Mouse (Mus musculus): ENCODE results near the gene Rcn3. TPM values are rescaled to one million over a fixed set of nuclear protein-coding genes. Genes with fewer than 3 reads are reported as not detected.

Rcn3 gene
- total and polyA plus RNA-seq, 3 experiments, result 24.6 to 64.5 (median 27.9) TPM

- Histone ChIP-seq H3K79me2 (replicated peaks; ENCODE audit: control insufficient read depth, insufficient read depth, low read length) (no peaks in the 10 kb centered on the region), H3K27me3 (ENCODE audit: control insufficient read depth, insufficient read depth, low read length) (no peaks in the 10 kb centered on the region), H3K4me1 (ENCODE audit: control insufficient read depth, insufficient read depth, low read length) (peaks cover 5% of the 10 kb centered on the region), H3K9ac (ENCODE audit: low read depth, low read length) (no peak overlapping the region), H3K27ac (no peak overlapping the region), H3K36me3 (ENCODE audit: control insufficient read depth, insufficient read depth, low read length) (no peaks in the 10 kb centered on the region), H3K4me3 (no peak overlapping the region)
- WGBS, result 59% methylated on average over 14 of the region's 14 CpGs
- no peak for DNase-seq
- intact Hi-C loops (cut with DNase I), result no loop called here
- TF ChIP-seq CTCF (IDR thresholded peaks at IDR 0.05) (no peak), POLR2A (IDR thresholded peaks at IDR 0.05; ENCODE audit: insufficient read depth, low read depth, low read length) (no peak), EP300 (IDR thresholded peaks at IDR 0.05; ENCODE audit: insufficient read depth, low read depth, low read length) (no peak)
Measured at GRCm38 (mm10) chr7:45056329-45056971, 35.6 kb downstream of the Rcn3 start.

GRCm38 (mm10) chr7:45053931-45054510 is 38.0 kb downstream of the Rcn3 start:
- Histone ChIP-seq H3K27ac (peak overlapping the region; percentile 95), H3K79me2 (replicated peaks; ENCODE audit: control insufficient read depth, insufficient read depth, low read length) (no peaks in the 10 kb centered on the region), H3K9ac (ENCODE audit: low read depth, low read length) (peak overlapping the region; percentile 65), H3K27me3 (ENCODE audit: control insufficient read depth, insufficient read depth, low read length) (no peaks in the 10 kb centered on the region), H3K4me1 (ENCODE audit: control insufficient read depth, insufficient read depth, low read length) (peaks cover 5% of the 10 kb centered on the region), H3K4me3 (peak overlapping the region; percentile 89), H3K36me3 (ENCODE audit: control insufficient read depth, insufficient read depth, low read length) (no peaks in the 10 kb centered on the region)
- 1% methylated on average over 33 of the region's 33 CpGs for whole genome bisulfite sequencing
- intact Hi-C loops (cut with DNase I), result loop anchor here (1.0 to 5.0 kb wide), 2 partner anchors 37 to 67 kb away; partner anchors contain the start of genes Prmt1 and Rras
- 0 out of 2 replicates have a peak, but pooled peaks have one; percentile 51 for TF ChIP-seq EP300 (IDR thresholded peaks at IDR 0.05; ENCODE audit: insufficient read depth, low read depth, low read length)
- TF ChIP-seq POLR2A (IDR thresholded peaks at IDR 0.05; ENCODE audit: insufficient read depth, low read depth, low read length), result peak; percentile 90
- no peak for TF ChIP-seq CTCF (IDR thresholded peaks at IDR 0.05)
- DNase-seq, result peak; percentile 91 to 96

- Histone ChIP-seq H3K27ac (peak overlapping the region; percentile 95), H3K4me1 (ENCODE audit: control insufficient read depth, insufficient read depth, low read length) (peaks cover 5% of the 10 kb centered on the region), H3K36me3 (ENCODE audit: control insufficient read depth, insufficient read depth, low read length) (no peaks in the 10 kb centered on the region), H3K79me2 (replicated peaks; ENCODE audit: control insufficient read depth, insufficient read depth, low read length) (peaks cover 1% of the 10 kb centered on the region), H3K4me3 (peak overlapping the region; percentile 89), H3K9ac (ENCODE audit: low read depth, low read length) (peak overlapping the region; percentile 96), H3K27me3 (ENCODE audit: control insufficient read depth, insufficient read depth, low read length) (no peaks in the 10 kb centered on the region)
- WGBS, result under 1% methylated on average over 46 of the region's 59 CpGs
- DNase-seq, result peak; percentile 86 to 89
- peak; percentile 18; the same call in 1 of the 2 replicates for TF ChIP-seq POLR2A (IDR thresholded peaks at IDR 0.05; ENCODE audit: insufficient read depth, low read depth, low read length)
- TF ChIP-seq CTCF (IDR thresholded peaks at IDR 0.05), result no peak
- no peak for TF ChIP-seq EP300 (IDR thresholded peaks at IDR 0.05; ENCODE audit: insufficient read depth, low read depth, low read length)
- intact Hi-C loops (cut with DNase I), result loop anchor here (1.0 to 5.0 kb wide), 2 partner anchors 36 to 66 kb away; partner anchors contain the start of genes Prmt1 and Rras
Measured at GRCm38 (mm10) chr7:45053117-45053930, 38.7 kb downstream of the Rcn3 start.

- 0% methylated on average over 8 of the region's 18 CpGs for WGBS
- Histone ChIP-seq H3K4me1 (ENCODE audit: control insufficient read depth, insufficient read depth, low read length) (peaks cover 5% of the 10 kb centered on the region), H3K27me3 (ENCODE audit: control insufficient read depth, insufficient read depth, low read length) (no peaks in the 10 kb centered on the region), H3K27ac (peak within 1 kb of the TSS; percentile 95), H3K4me3 (peak within 1 kb of the TSS; percentile 89), H3K36me3 (ENCODE audit: control insufficient read depth, insufficient read depth, low read length) (no peaks in the 10 kb centered on the region), H3K79me2 (replicated peaks; ENCODE audit: control insufficient read depth, insufficient read depth, low read length) (peaks cover 4% of the 10 kb centered on the region), H3K9ac (ENCODE audit: low read depth, low read length) (peak within 1 kb of the TSS; percentile 96)
- no peak for DNase-seq
- no peak for TF ChIP-seq CTCF (IDR thresholded peaks at IDR 0.05)
- TF ChIP-seq POLR2A (IDR thresholded peaks at IDR 0.05; ENCODE audit: insufficient read depth, low read depth, low read length), result no peak
- TF ChIP-seq EP300 (IDR thresholded peaks at IDR 0.05; ENCODE audit: insufficient read depth, low read depth, low read length), result no peak
- intact Hi-C loops (cut with DNase I), result loop anchor here (1.0 to 5.0 kb wide), 2 partner anchors 35 to 65 kb away; partner anchors contain the start of genes Prmt1 and Rras
Measured at GRCm38 (mm10) chr7:45052862-45053116, 39.2 kb downstream of the Rcn3 start, which contains the start of gene Prr12. Gene Prr12, minus strand, starts transcription at chr7:45052881.

GRCm38 (mm10) chr7:45052181-45052861 is 39.7 kb downstream of the Rcn3 start:
- no peaks in the 10 kb centered on the region for H3K27me3 ChIP-seq (ENCODE audit: control insufficient read depth, insufficient read depth, low read length)
- H3K9ac ChIP-seq (ENCODE audit: low read depth, low read length), result peak overlapping the region; percentile 96
- no peaks in the 10 kb centered on the region for H3K36me3 ChIP-seq (ENCODE audit: control insufficient read depth, insufficient read depth, low read length)
- peaks cover 4% of the 10 kb centered on the region for H3K79me2 ChIP-seq (replicated peaks; ENCODE audit: control insufficient read depth, insufficient read depth, low read length)
- peak overlapping the region; percentile 89 for H3K4me3 ChIP-seq
- intact Hi-C loops (cut with DNase I), result loop anchor here (5.0 kb wide), 1 partner anchor 65 kb away; the partner anchor contains the start of gene Prmt1
- 2% methylated on average over 38 of the region's 38 CpGs for WGBS
- TF ChIP-seq CTCF (IDR thresholded peaks at IDR 0.05) (no peak), POLR2A (IDR thresholded peaks at IDR 0.05; ENCODE audit: insufficient read depth, low read depth, low read length) (no peak)
- peak overlapping the region; percentile 95 for H3K27ac ChIP-seq
- H3K4me1 ChIP-seq (ENCODE audit: control insufficient read depth, insufficient read depth, low read length), result peaks cover 5% of the 10 kb centered on the region
- peak; percentile 64 to 66 for DNase-seq

All from heart, adult 2 months (tissue).